Mouse (Mus musculus): ENCODE data around the gene Pcbp3.

Pcbp3 gene

GRCm38 (mm10) chr10:76931794-76932193 lies 29.9 kb downstream of the Pcbp3 start:
- in situ Hi-C loops (cut with MboI; ENCODE audit: low sequenced_read_pairs): no loop called here

- in situ Hi-C loops (cut with MboI; ENCODE audit: low sequenced_read_pairs): no loop called here
Measured at GRCm38 (mm10) chr10:76931122-76931521, 30.6 kb downstream of the Pcbp3 start.

GRCm38 (mm10) chr10:76924441-76924840 lies 37.2 kb downstream of the Pcbp3 start:
- in situ Hi-C loops (cut with MboI; ENCODE audit: low sequenced_read_pairs): no loop called here

GRCm38 (mm10) chr10:76918086-76918485 lies 43.6 kb downstream of the Pcbp3 start:
- in situ Hi-C loops (cut with MboI; ENCODE audit: low sequenced_read_pairs): no loop called here

GRCm38 (mm10) chr10:76906434-76906833 lies 55.3 kb downstream of the Pcbp3 start:
- in situ Hi-C loops (cut with MboI; ENCODE audit: low sequenced_read_pairs): no loop called here

- in situ Hi-C loops (cut with MboI; ENCODE audit: low sequenced_read_pairs): no loop called here
Measured at GRCm38 (mm10) chr10:76905935-76906341, 55.7 kb downstream of the Pcbp3 start.

- in situ Hi-C loops (cut with MboI; ENCODE audit: low sequenced_read_pairs): no loop called here
Measured at GRCm38 (mm10) chr10:76903694-76904093, 58.0 kb downstream of the Pcbp3 start.

- in situ Hi-C loops (cut with MboI; ENCODE audit: low sequenced_read_pairs): no loop called here
Measured at GRCm38 (mm10) chr10:76903099-76903498, 58.6 kb downstream of the Pcbp3 start.

GRCm38 (mm10) chr10:76902588-76902987 lies 59.1 kb downstream of the Pcbp3 start:
- in situ Hi-C loops (cut with MboI; ENCODE audit: low sequenced_read_pairs): no loop called here

- in situ Hi-C loops (cut with MboI; ENCODE audit: low sequenced_read_pairs): no loop called here
Measured at GRCm38 (mm10) chr10:76898428-76898827, 63.3 kb downstream of the Pcbp3 start.

GRCm38 (mm10) chr10:76891456-76891855 lies 70.2 kb downstream of the Pcbp3 start:
- in situ Hi-C loops (cut with MboI; ENCODE audit: low sequenced_read_pairs): no loop called here

GRCm38 (mm10) chr10:76883442-76884244 lies 78.0 kb downstream of the Pcbp3 start:
- in situ Hi-C loops (cut with MboI; ENCODE audit: low sequenced_read_pairs): no loop called here

- in situ Hi-C loops (cut with MboI; ENCODE audit: low sequenced_read_pairs): no loop called here
Measured at GRCm38 (mm10) chr10:76882644-76883441, 78.8 kb downstream of the Pcbp3 start.

GRCm38 (mm10) chr10:76881900-76882299 lies 79.8 kb downstream of the Pcbp3 start:
- in situ Hi-C loops (cut with MboI; ENCODE audit: low sequenced_read_pairs): no loop called here

- in situ Hi-C loops (cut with MboI; ENCODE audit: low sequenced_read_pairs): no loop called here
Measured at GRCm38 (mm10) chr10:76875310-76875709, 86.4 kb downstream of the Pcbp3 start.

GRCm38 (mm10) chr10:76874879-76875278 lies 86.8 kb downstream of the Pcbp3 start:
- in situ Hi-C loops (cut with MboI; ENCODE audit: low sequenced_read_pairs): no loop called here

GRCm38 (mm10) chr10:76874398-76874797 lies 87.3 kb downstream of the Pcbp3 start:
- in situ Hi-C loops (cut with MboI; ENCODE audit: low sequenced_read_pairs): no loop called here

- in situ Hi-C loops (cut with MboI; ENCODE audit: low sequenced_read_pairs): no loop called here
Measured at GRCm38 (mm10) chr10:76873948-76874347, 87.7 kb downstream of the Pcbp3 start.

- in situ Hi-C loops (cut with MboI; ENCODE audit: low sequenced_read_pairs): no loop called here
Measured at GRCm38 (mm10) chr10:76872736-76873135, 89.0 kb downstream of the Pcbp3 start.

GRCm38 (mm10) chr10:76865936-76866335 lies 95.8 kb downstream of the Pcbp3 start:
- in situ Hi-C loops (cut with MboI; ENCODE audit: low sequenced_read_pairs): no loop called here

GRCm38 (mm10) chr10:76860998-76861397 lies 100.7 kb downstream of the Pcbp3 start:
- in situ Hi-C loops (cut with MboI; ENCODE audit: low sequenced_read_pairs): no loop called here

Measured in CH12F3 (cell line).